7 mouse cellular contexts compared by ENCODE assay signal in the genomic region with DNA sequence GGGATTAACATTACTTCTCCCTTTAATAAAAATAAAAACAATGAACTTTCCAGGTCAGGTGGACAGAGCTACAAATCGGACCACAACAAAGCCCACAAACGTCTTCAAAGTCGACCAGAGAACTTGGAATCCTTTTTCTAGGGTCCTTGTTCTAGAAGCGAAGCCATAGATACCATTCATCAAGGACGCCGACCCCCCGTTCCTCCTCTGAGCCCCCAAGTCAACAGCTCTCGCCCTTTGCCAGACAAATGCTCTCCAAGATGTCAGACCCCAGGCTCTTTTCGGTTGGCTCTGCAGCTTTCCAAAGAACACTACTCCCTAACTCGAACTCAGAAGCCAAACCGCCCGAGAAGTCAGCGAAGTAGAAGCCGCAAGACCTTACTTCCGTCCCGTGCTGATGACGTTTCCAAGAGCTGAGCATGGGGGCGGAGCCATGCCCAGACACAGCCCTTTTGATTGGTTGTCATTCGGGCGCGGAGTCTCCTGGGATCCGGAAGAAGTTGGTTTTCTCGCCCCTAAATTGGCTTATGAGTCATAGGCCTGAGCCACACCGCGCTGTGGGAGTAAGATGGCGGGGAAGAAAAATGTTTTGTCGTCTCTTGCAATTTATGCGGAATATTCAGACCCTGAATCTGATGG. TPM values are rescaled to one million over a fixed set of nuclear protein-coding genes. Genes with fewer than 3 reads are reported as not detected.
DNase-seq lines count a peak whose midpoint lies in the region; ATAC-seq lines count a peak whose summit lies in the region.

TSS of gene Sap30bp (plus strand) at position 175 of the 639 bp plus-strand sequence.
TSS of gene Recql5 (minus strand) at position 370 of the 639 bp plus-strand sequence.

- H3K36me3 ChIP-seq in intestine, embryonic 16.5 days (ENCODE audit: control insufficient read depth, insufficient read depth, low read length): no peaks in the 10 kb centered on the region; the same call in 1 of the 2 replicates
- H3K36me3 ChIP-seq in midbrain, embryonic 11.5 days (ENCODE audit: control insufficient read depth, insufficient read depth, low read length): peaks cover 3% of the 10 kb centered on the region; the same call in 1 of the 2 replicates

- peak within 1 kb of the TSS; percentile 71 for H3K4me3 ChIP-seq in intestine, embryonic 16.5 days (ENCODE audit: low read length)
- peak within 1 kb of the TSS; percentile 82 for H3K4me3 ChIP-seq in midbrain, embryonic 11.5 days (ENCODE audit: low read depth, low read length)

- WGBS in intestine, embryonic 16.5 days: under 1% methylated on average over 28 of the region's 28 CpGs
- WGBS in midbrain, embryonic 11.5 days: under 1% methylated on average over 28 of the region's 28 CpGs

- peak within 1 kb of the TSS; percentile 85 for H3K9ac ChIP-seq in intestine, embryonic 16.5 days (ENCODE audit: low read depth, low read length)
- H3K9ac ChIP-seq in midbrain, embryonic 11.5 days (ENCODE audit: low read length): peak within 1 kb of the TSS; percentile 84

- H3K27me3 ChIP-seq in intestine, embryonic 16.5 days (replicated peaks; ENCODE audit: control insufficient read depth, insufficient read depth, low read length): no peaks in the 10 kb centered on the region
- no peaks in the 10 kb centered on the region for H3K27me3 ChIP-seq in midbrain, embryonic 11.5 days (ENCODE audit: control insufficient read depth, insufficient read depth, low read length)

- H3K9me3 ChIP-seq in intestine, embryonic 16.5 days (ENCODE audit: control insufficient read depth, low read length): no peaks in the 10 kb centered on the region
- H3K9me3 ChIP-seq in midbrain, embryonic 11.5 days (ENCODE audit: control insufficient read depth, low read length): no peaks in the 10 kb centered on the region

- peaks cover 15% of the 10 kb centered on the region for H3K4me1 ChIP-seq in intestine, embryonic 16.5 days (ENCODE audit: control insufficient read depth, insufficient read depth, low read length)
- H3K4me1 ChIP-seq in midbrain, embryonic 11.5 days (ENCODE audit: control insufficient read depth, insufficient read depth, low read length): peaks cover 16% of the 10 kb centered on the region

- peak within 1 kb of the TSS; percentile 85 for H3K4me2 ChIP-seq in intestine, embryonic 16.5 days (ENCODE audit: low read depth, low read length)
- H3K4me2 ChIP-seq in midbrain, embryonic 11.5 days: peak within 1 kb of the TSS; percentile 92

- ATAC-seq in intestine, embryonic 16.5 days: peak; percentile 100
- ATAC-seq in midbrain, embryonic 11.5 days (ENCODE audit: low FRiP score): peak; percentile 100

- intact Hi-C loops in left cerebral cortex, postnatal 36 days (cut with DNase I): loop anchor here (5.0 kb wide), 1 partner anchor 199 kb away; the partner anchor contains the start of gene Trim65

- peak; percentile 97 for DNase-seq in adrenal gland, adult 8-10 months
- DNase-seq in embryo, embryonic 9.5 days (ENCODE audit: extremely low spot score): peak; percentile 98
- peak; percentile 91 to 98 for DNase-seq in gastrocnemius, postnatal 4 days (ENCODE audit: low spot score in 2 of 2)
- peak; percentile 97 to 98 for DNase-seq in left cerebral cortex, postnatal 36 days (ENCODE audit: low spot score in 2 of 2)
- peak; percentile 100 for DNase-seq in midbrain, embryonic 11.5 days (ENCODE audit: low spot score, missing footprints)
- peak; percentile 98 for DNase-seq in skeletal muscle tissue, adult 2 months (ENCODE audit: low read depth, low spot score)

- H3K27ac ChIP-seq in intestine, embryonic 16.5 days (ENCODE audit: low read length): no peak within 1 kb of the TSS
- H3K27ac ChIP-seq in midbrain, embryonic 11.5 days (ENCODE audit: low read depth, low read length): no peak within 1 kb of the TSS

RNA-seq across cellular contexts. Expression of gene Sap30bp, which starts in this region (rescaled TPM):
- 10 to 100 TPM; 46.2 to 53.7 (median 48.3) TPM for total RNA-seq in adrenal gland, adult 8-10 months (2022)
- total RNA-seq in gastrocnemius, postnatal 4 days (2021): 10 to 100 TPM; 25.1 to 25.7 TPM
- polyA plus RNA-seq in intestine, embryonic 16.5 days (2015; fragmentation: Nextera tagmentation; extraction: Ambion mirVana): 27.3 and 29.2 TPM in 2 replicates
- 10 to 100 TPM; 47.6 to 48.3 TPM for total RNA-seq in left cerebral cortex, postnatal 36 days (2021)
- 58.3 and 61.5 TPM in 2 replicates for polyA plus RNA-seq in midbrain, embryonic 11.5 days (2014; fragmentation: Nextera tagmentation; extraction: Ambion mirVana)

RNA-seq across cellular contexts. Expression of gene Recql5, which starts in this region (rescaled TPM):
- 10 to 100 TPM; 24.7 to 40.4 (median 36.6) TPM for total RNA-seq in adrenal gland, adult 8-10 months (2022)
- 10 to 100 TPM in 1 of 2 experiments, 1 to 10 TPM in 1; 8.6 to 12.9 TPM for total RNA-seq in gastrocnemius, postnatal 4 days (2021)
- 15.7 and 16.7 TPM in 2 replicates for polyA plus RNA-seq in intestine, embryonic 16.5 days (2015; fragmentation: Nextera tagmentation; extraction: Ambion mirVana)
- total RNA-seq in left cerebral cortex, postnatal 36 days (2021): 10 to 100 TPM; 23.4 to 30.7 TPM
- polyA plus RNA-seq in midbrain, embryonic 11.5 days (2014; fragmentation: Nextera tagmentation; extraction: Ambion mirVana): 16.1 and 18.4 TPM in 2 replicates
